Mouse (Mus musculus) neural tube, embryonic 11.5 days (tissue): ENCODE results near the gene Rps26. TPM values are rescaled to one million over a fixed set of nuclear protein-coding genes. Genes with fewer than 3 reads are reported as not detected.
"Not testable (repeated sequence)": the region's sequence is repeated elsewhere in the genome, so short reads cannot be mapped to it uniquely, and the experiment has no call there.

Source experiments
- ATAC-seq: fragments of 200-750 bp; cut with Nextera tagmentation; 2 replicates; pipeline ENCODE4 v1.8.0; 2017; ENCODE audit warnings: moderate number of reproducible peaks, mild to moderate bottlenecking, moderate TSS enrichment, moderate library complexity; ENCODE audit not compliant: insufficient read depth, low FRiP score, low TSS enrichment
- DNase-seq: peaks from one replicate; pipeline ENCODE4 v3.0.0-alpha.2; 2015; ENCODE audit warnings: low spot score
- H3K27ac ChIP-seq: fragments of 300-500 bp; sonication (generic); 2 replicates; pipeline ENCODE4 v1.5.1; 2014; ENCODE audit warnings: low read depth, mild to moderate bottlenecking, low read length
- H3K27me3 ChIP-seq: fragments of 300-500 bp; sonication (generic); 2 replicates; pipeline ENCODE4 v1.6.1; 2014; ENCODE audit warnings: mild to moderate bottlenecking, low read length, mixed read lengths; ENCODE audit not compliant: control insufficient read depth, insufficient read depth
- H3K36me3 ChIP-seq: fragments of 300-500 bp; sonication (generic); 2 replicates; pipeline ENCODE4 v1.6.1; 2014; ENCODE audit warnings: mild to moderate bottlenecking, low read length, moderate library complexity, mixed read lengths; ENCODE audit not compliant: control insufficient read depth, insufficient read depth
- H3K4me1 ChIP-seq: fragments of 300-500 bp; sonication (generic); 2 replicates; pipeline ENCODE4 v1.6.1; 2014; ENCODE audit warnings: low read length, mixed read lengths; ENCODE audit not compliant: control insufficient read depth, insufficient read depth
- H3K4me2 ChIP-seq: fragments of 300-500 bp; sonication (generic); 2 replicates; pipeline ENCODE4 v1.6.1; 2014; ENCODE audit warnings: low read depth, mild to moderate bottlenecking, moderate library complexity
- H3K4me3 ChIP-seq: fragments of 300-500 bp; sonication (generic); 2 replicates; pipeline ENCODE4 v1.5.1; 2014; ENCODE audit warnings: low read depth, low read length
- H3K9ac ChIP-seq: fragments of 300-500 bp; sonication (generic); 2 replicates; pipeline ENCODE4 v1.6.1; 2014; ENCODE audit warnings: mild to moderate bottlenecking, low read length
- H3K9me3 ChIP-seq: fragments of 300-500 bp; sonication (generic); 2 replicates; pipeline ENCODE4 v1.6.1; 2016; ENCODE audit warnings: low read length; ENCODE audit not compliant: control insufficient read depth
- WGBS: fragments of 180-500 bp; shearing (Covaris S2); extraction: QIAGEN DNeasy Blood & Tissue Kit; methylation state at CpG from one replicate; pipeline ENCODE4 v1.1.7; 2014; 5-methylcytosine and 5-hydroxymethylcytosine counted together
- polyA plus RNA-seq: library from polyadenylated mRNA; unstranded; fragments of >200 nt; fragmentation: Nextera tagmentation; extraction: Ambion mirVana; gene quantifications from 2 replicates; pipeline ENCODE4 v1.2.1, GENCODE M21; 2014

The Rps26 gene
- polyA plus RNA-seq, 1 experiment from 2014 or later, result 626 TPM

DNA sequence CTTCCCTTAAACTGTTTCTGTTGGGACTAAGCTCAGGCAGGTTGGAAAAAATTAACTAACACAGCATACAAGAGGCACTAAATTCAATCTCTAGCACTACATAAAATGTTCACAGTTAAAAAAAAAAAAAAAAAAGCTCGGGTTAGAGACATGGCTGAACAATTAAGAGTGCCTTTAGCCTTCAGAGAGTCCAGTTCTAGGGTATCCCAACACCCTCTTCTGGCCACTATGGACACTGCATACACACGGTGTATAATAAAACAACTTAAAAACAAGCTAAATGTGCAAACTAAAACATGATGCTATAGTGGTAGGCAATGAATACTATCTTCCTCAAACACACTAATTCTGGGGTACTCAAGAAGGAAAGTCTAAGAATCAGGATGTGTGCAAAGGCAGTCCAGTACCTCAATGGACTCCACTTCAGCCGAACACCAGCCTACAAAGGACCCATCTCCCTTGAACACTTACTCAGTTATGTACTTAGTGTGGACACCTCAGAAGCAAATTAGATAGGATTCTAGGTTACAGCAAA, 4.5 kb downstream of the Rps26 start:
- H3K4me1 ChIP-seq, result peaks cover 6% of the 10 kb centered on the region; the same call in 1 of the 2 replicates
- no peak overlapping the region for H3K27ac ChIP-seq
- ATAC-seq (no peak), DNase-seq (no peak)
- H3K9me3 ChIP-seq, result no peaks in the 10 kb centered on the region
- no peaks in the 10 kb centered on the region for H3K27me3 ChIP-seq
- peaks cover 12% of the 10 kb centered on the region for H3K36me3 ChIP-seq
- WGBS, result 77% methylated on average over 3 of the region's 3 CpGs
- no peak overlapping the region for H3K4me3 ChIP-seq
- H3K4me2 ChIP-seq, result no peak overlapping the region
- no peak overlapping the region for H3K9ac ChIP-seq

DNA sequence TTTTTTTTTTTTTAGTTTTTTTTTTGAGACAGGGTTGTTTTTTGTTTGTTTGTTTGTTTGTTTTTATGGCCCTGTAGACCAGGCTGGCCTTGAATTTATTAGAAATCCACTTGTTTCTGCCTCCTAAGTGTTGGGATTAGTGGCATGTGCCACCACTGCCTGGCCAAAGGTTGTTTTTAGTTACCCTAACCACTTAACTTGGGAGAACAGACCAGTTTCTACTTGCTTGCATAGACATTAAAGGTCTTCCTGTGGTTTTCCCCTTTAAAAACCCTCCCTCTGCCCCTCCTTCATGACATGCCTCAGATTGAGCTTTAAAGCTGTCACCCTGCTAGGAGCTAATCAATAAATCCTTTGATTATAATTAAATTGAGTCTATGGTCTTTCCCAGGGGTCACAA, 6.3 kb downstream of the Rps26 start:
- no peaks in the 10 kb centered on the region for H3K9me3 ChIP-seq
- no peak for ATAC-seq
- H3K36me3 ChIP-seq, result peaks cover 12% of the 10 kb centered on the region
- no peak overlapping the region for H3K4me3 ChIP-seq
- no peaks in the 10 kb centered on the region for H3K27me3 ChIP-seq
- no peak overlapping the region for H3K4me2 ChIP-seq
- peaks cover 3% of the 10 kb centered on the region; the same call in 1 of the 2 replicates for H3K4me1 ChIP-seq
- H3K9ac ChIP-seq, result no peak overlapping the region
- H3K27ac ChIP-seq, result no peak overlapping the region
- DNase-seq, result no peak

DNA sequence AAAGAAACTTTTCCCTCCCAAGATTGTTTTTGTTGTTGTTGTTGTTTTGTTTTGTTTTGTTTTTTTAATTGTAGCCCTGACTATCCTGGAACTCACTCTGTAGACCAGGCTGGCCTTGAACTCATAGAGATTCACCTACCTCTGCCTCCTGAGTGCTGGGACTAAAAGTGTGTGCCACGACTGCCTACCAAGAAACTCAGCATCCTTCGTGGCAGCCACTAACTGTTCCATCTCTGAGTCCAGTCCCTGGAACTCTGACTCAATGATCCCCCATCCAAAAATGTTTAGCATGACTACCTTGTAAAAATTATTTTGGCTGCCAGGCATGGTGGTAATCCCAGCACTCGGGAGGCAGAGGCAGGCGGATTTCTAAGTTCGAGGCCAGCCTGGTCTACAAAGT, 7.4 kb downstream of the Rps26 start:
- H3K36me3 ChIP-seq, ATAC-seq, H3K9me3 ChIP-seq, DNase-seq, H3K4me2 ChIP-seq, H3K27ac ChIP-seq, H3K27me3 ChIP-seq, H3K4me3 ChIP-seq, H3K9ac ChIP-seq, H3K4me1 ChIP-seq: not testable (repeated sequence)
- 92% methylated on average over 5 of the region's 5 CpGs for WGBS

DNA sequence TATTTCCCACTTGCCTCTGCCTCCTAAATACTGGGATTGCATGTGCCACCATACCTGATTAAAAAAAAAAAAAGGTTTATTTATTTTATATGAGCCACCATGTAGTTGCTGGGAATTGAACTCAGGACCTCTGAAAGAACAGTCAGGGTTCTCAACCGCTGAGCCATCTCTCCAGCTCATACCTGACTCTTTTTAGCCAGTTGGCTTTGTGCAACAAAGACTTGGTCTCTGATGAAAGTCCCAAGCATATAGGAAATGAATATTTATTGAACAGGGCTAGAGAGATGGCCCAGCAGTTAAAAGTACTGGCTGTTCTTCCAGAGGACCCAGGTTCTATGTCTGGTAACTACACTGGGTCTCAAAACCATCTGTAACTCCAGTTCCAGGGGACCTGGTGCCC, 8.0 kb downstream of the Rps26 start:
- 89% methylated on average over 1 of the region's 1 CpGs for whole genome bisulfite sequencing
- no peak overlapping the region for H3K4me2 ChIP-seq
- no peaks in the 10 kb centered on the region for H3K4me1 ChIP-seq
- no peaks in the 10 kb centered on the region for H3K27me3 ChIP-seq
- H3K27ac ChIP-seq, result no peak overlapping the region
- ATAC-seq (no peak), DNase-seq (no peak)
- no peaks in the 10 kb centered on the region for H3K9me3 ChIP-seq
- H3K4me3 ChIP-seq, result no peak overlapping the region
- H3K36me3 ChIP-seq, result peaks cover 3% of the 10 kb centered on the region; the same call in 1 of the 2 replicates
- H3K9ac ChIP-seq, result no peak overlapping the region

DNA sequence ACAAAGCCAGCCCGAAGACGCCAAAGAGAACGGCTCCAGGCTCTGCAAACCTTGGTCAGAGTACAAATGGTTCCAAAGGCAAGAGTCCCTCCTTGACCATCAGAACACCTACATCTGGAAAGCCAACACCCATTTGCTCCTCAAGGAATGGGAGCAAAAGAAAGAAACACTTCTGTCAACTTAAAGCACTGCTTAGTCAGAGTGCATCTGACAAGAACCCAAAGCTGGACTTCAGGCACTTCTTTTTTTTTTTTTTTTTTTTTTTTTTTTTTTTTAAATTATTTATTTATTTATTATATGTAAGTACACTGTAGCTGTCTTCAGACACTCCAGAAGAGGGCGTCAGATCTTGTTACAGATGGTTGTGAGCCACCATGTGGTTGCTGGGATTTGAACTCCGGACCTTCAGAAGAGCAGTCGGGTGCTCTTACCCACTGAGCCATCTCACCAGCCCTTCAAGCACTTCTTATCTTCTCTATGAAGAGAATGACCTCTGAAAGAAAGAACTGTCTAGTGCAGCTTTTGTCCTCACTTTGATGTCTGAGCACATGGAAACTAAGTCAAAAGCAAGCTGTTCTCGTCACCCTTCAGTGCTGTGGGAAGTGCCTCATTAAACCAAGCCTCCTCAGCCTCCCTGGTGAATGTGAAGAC, 10.6 kb downstream of the Rps26 start:
- DNase-seq, H3K4me2 ChIP-seq, H3K36me3 ChIP-seq, H3K9ac ChIP-seq, H3K4me3 ChIP-seq, ATAC-seq, H3K9me3 ChIP-seq, H3K27me3 ChIP-seq, H3K4me1 ChIP-seq, H3K27ac ChIP-seq: not testable (repeated sequence)
- WGBS, result 89% methylated on average over 6 of the region's 7 CpGs

DNA sequence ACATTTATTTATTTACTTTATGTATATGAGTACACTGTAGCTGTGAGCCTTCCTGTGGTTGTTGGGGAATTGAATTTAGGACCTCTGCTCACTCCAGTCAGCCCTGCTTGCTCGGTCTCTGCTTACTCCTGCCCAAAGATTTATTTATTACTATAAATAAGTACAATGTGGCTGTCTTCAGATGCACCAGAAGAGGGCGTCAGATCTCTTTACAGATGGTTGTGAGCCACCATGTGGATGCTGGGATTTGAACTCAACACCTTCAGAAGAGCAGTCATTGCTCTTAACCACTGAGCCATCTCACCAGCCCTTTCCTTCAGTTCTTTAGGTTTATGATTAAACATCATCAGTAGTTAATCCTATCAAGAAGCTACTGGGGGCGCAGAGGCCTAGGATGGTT, 11.6 kb downstream of the Rps26 start:
- Histone ChIP-seq H3K27ac (no peak overlapping the region), H3K27me3 (no peaks in the 10 kb centered on the region)
- WGBS, result 60% methylated on average over 3 of the region's 3 CpGs

DNA sequence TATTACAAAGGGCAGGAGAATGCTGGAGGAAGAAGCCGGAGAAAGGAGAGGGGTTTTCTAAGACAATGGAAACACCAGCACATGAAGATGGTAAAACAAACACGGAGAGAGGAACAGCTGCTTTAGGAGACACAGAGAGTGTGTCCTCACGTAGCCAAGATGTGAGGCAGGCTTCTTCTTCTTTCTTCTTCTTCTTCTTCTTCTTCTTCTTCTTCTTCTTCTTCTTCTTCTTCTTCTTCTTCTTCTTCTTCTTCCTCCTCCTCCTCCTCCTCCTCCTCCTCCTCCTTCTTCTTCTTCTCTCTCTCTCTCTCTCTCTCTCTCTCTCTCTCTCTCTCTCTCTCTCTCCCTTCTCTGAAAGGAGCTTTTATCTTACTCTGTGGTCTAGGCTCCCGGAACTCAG, 12.7 kb downstream of the Rps26 start:
- H3K4me3 ChIP-seq, H3K9ac ChIP-seq, H3K4me1 ChIP-seq, H3K27ac ChIP-seq, ATAC-seq, H3K4me2 ChIP-seq, H3K27me3 ChIP-seq, H3K9me3 ChIP-seq, DNase-seq, H3K36me3 ChIP-seq: not testable (repeated sequence)
- WGBS, result 71% methylated on average over 4 of the region's 4 CpGs

More for the DNA sequence above, 11.6 kb downstream of the Rps26 start:
- H3K36me3 ChIP-seq, result no peaks in the 10 kb centered on the region
- no peaks in the 10 kb centered on the region for H3K9me3 ChIP-seq
- no peak overlapping the region for H3K4me2 ChIP-seq
- H3K4me1 ChIP-seq, result no peaks in the 10 kb centered on the region
- ATAC-seq, result no peak
- H3K4me3 ChIP-seq, result no peak overlapping the region
- H3K9ac ChIP-seq, result no peak overlapping the region
- DNase-seq, result no peak

DNA sequence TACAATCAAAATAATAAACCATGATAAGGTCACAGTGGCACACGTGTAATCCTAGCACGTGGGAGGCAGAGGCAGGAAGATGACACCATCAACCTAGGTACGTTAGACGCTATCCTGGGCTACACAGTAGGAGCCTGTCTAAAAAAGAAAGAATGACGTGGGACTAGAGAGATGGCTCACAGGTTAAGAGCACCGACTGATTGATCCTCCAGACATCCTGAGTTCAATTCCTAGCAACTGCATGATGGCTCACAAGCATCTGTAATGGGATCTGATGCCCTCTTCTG, 13.4 kb downstream of the Rps26 start:
- Histone ChIP-seq H3K27me3 (no peaks in the 10 kb centered on the region), H3K36me3 (no peaks in the 10 kb centered on the region), H3K27ac (no peak overlapping the region), H3K4me3 (no peak overlapping the region), H3K9me3 (no peaks in the 10 kb centered on the region), H3K9ac (no peak overlapping the region), H3K4me2 (no peak overlapping the region), H3K4me1 (no peaks in the 10 kb centered on the region)
- ATAC-seq (no peak), DNase-seq (no peak)
- WGBS, result 44% methylated on average over 6 of the region's 6 CpGs

DNA sequence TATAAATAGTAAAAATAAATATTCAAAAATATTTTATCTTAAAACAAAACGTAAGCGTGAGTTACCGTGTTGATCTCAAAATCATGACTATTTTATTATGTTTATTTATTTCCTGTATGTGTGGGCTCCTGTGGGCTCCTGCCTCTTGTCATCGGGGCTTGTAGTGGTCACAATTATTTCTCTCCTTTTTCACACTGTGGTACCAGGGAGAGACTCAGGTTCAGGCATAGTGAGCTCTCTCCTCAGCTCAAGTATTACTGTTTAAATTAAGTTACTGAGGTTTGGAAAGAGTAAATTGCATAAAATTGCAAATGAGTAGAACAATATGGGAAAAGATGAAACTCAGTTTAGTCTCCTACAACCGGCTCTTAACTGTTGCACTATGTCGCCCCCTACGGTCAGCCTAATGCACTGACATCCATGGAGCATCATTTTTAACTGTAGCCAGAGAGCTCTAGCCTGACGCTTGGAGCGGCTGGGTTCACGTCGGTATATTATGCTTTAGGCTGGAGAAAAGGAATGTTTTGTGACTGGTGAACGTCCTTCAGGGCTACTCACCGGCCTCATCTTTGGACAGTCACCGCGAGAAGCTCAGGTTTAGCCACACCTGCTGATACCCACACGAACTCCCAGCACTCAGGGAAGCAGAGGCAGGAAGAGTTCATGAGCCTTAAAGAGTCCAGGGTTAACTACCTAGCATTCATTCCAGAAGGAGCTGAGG, 14.0 kb downstream of the Rps26 start:
- no peak overlapping the region for H3K4me3 ChIP-seq
- WGBS, result 18% methylated on average over 16 of the region's 16 CpGs
- H3K27me3 ChIP-seq, result no peaks in the 10 kb centered on the region
- H3K27ac ChIP-seq, result no peak overlapping the region
- ATAC-seq (0 out of 2 replicates have a peak, but pooled peaks have one; percentile 60), DNase-seq (peak; percentile 78)
- no peak overlapping the region; the same call in 1 of the 2 replicates for H3K9ac ChIP-seq
- H3K36me3 ChIP-seq, result no peaks in the 10 kb centered on the region
- no peaks in the 10 kb centered on the region for H3K4me1 ChIP-seq
- H3K4me2 ChIP-seq, result no peak overlapping the region; the same call in 1 of the 2 replicates
- H3K9me3 ChIP-seq, result no peaks in the 10 kb centered on the region
